Mouse (Mus musculus) kidney, embryonic 15.5 days (tissue): ENCODE results near the gene Dhx40. TPM values are rescaled to one million over a fixed set of nuclear protein-coding genes. Genes with fewer than 3 reads are reported as not detected.

ENCODE experiments used
- ATAC-seq: fragments of 200-750 bp; cut with Nextera tagmentation; replicated peaks from 2 replicates; pipeline ENCODE4 v1.8.0; 2017; ENCODE audit warnings: moderate TSS enrichment; ENCODE audit not compliant: low FRiP score
- H3K27ac ChIP-seq: fragments of 300-500 bp; sonication (generic); 2 replicates; pipeline ENCODE4 v1.5.1; 2015; ENCODE audit warnings: mild to moderate bottlenecking, inconsistent platforms
- H3K27me3 ChIP-seq: fragments of 300-500 bp; sonication (generic); 2 replicates; pipeline ENCODE4 v1.6.1; 2015; ENCODE audit warnings: inconsistent platforms
- H3K36me3 ChIP-seq: fragments of 300-500 bp; sonication (generic); 2 replicates; pipeline ENCODE4 v1.6.1; 2015; ENCODE audit warnings: inconsistent platforms
- H3K4me1 ChIP-seq: fragments of 300-500 bp; sonication (generic); 2 replicates; pipeline ENCODE4 v1.6.1; 2015; ENCODE audit warnings: inconsistent platforms
- H3K4me2 ChIP-seq: fragments of 300-500 bp; sonication (generic); 2 replicates; pipeline ENCODE4 v1.6.1; 2015; ENCODE audit warnings: moderate library complexity, mild to moderate bottlenecking, inconsistent platforms
- H3K4me3 ChIP-seq: fragments of 300-500 bp; sonication (generic); replicated peaks from 2 replicates; pipeline ENCODE4 v1.5.1; 2015; ENCODE audit warnings: mild to moderate bottlenecking, inconsistent platforms
- H3K9ac ChIP-seq: fragments of 300-500 bp; sonication (generic); 2 replicates; pipeline ENCODE4 v1.6.1; 2015; ENCODE audit warnings: mild to moderate bottlenecking, inconsistent platforms
- H3K9me3 ChIP-seq: fragments of 300-500 bp; sonication (generic); replicated peaks from 2 replicates; pipeline ENCODE4 v1.6.1; 2016; ENCODE audit warnings: inconsistent platforms
- WGBS: fragments of 180-500 bp; shearing (Covaris S2); methylation state at CpG from one replicate; pipeline ENCODE4 v1.1.7; 2015; ENCODE audit warnings: mixed read lengths; 5-methylcytosine and 5-hydroxymethylcytosine counted together
- polyA plus RNA-seq: library from polyadenylated mRNA; unstranded; fragments of >200 nt; fragmentation: Nextera tagmentation; extraction: Ambion mirVana; gene quantifications from 2 replicates; pipeline ENCODE4 v1.2.1, GENCODE M21; 2015

Gene Dhx40
- 33.4 and 37.5 TPM in 2 replicates for polyA plus RNA-seq

DNA sequence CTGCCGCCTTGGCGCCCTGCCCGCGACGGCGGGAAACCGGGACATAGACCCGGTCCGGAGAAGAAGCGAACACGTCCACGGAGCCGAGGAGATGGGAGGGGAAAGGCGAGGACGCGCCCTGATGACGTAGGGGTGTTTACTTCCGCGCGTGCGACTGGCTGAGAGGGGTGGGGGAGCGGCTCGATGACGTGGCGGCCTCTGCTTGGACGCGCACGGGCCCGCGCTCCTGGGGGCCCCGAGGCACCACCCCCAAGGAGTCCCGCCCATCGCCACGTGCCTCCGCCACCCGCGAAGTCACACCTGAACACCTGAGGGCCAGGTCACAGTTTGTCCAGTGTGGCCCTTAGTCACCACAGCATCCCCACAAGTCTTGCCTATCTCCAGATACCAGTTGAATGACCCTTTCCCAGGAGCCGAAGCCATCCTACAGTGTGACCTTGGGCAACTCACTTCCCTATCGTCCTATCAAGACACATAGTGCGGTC, at the start of gene Dhx40:
Gene Dhx40, minus strand, starts transcription at position 242 of the 485 bp plus-strand sequence.
- Histone ChIP-seq H3K9ac (peak within 1 kb of the TSS; percentile 73), H3K27ac (peak within 1 kb of the TSS; percentile 84), H3K4me3 (peak within 1 kb of the TSS; percentile 97), H3K4me2 (peak within 1 kb of the TSS; percentile 77), H3K27me3 (no peaks in the 10 kb centered on the region), H3K9me3 (no peaks in the 10 kb centered on the region), H3K4me1 (peaks cover 11% of the 10 kb centered on the region), H3K36me3 (peaks cover 37% of the 10 kb centered on the region)
- 6% methylated on average over 40 of the region's 40 CpGs for WGBS
- ATAC-seq, result peak; percentile 91

DNA sequence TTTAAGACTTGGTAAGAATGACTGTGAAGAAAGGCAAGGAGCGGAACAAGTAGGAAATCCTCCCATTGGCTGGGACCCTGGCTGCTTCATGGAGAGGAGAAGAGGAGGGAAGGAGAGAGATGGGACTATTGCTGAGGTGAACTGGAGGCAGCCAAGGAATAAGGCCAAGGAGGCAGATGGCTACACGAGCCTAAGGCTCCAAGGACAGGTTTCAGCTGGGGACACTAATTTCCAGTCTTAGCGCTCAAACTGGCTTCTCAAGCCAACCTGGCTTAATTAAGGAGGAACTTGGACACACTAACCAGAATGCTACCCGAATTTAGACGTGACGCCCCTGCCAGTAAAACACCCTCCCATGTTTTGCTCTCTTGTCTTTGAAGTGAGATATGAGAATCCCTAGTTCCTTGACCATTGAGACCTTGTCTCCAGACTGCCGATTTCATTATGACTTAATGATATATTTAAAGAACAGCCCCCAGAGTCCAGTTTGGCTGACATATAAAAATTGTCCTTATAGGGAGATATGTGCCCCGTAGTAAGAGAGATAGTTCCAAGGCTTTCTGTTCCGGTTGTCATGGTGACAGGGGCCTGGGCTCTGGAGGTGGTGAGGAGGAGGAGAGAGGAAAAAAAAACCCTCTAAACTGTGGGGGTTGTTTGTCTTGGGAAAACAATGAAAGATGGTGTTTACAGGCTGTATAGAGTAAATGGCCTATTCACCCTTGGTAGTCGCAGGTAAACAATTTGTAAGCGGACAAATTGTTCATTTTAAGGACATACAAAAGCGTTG, 48.3 kb upstream of the Dhx40 start:
- WGBS, result 66% methylated on average over 12 of the region's 12 CpGs
- no peak for ATAC-seq
- Histone ChIP-seq H3K36me3 (no peaks in the 10 kb centered on the region), H3K9me3 (no peaks in the 10 kb centered on the region), H3K9ac (no peak overlapping the region), H3K27ac (no peak overlapping the region), H3K4me2 (no peak overlapping the region), H3K4me1 (peaks cover 31% of the 10 kb centered on the region), H3K27me3 (no peaks in the 10 kb centered on the region), H3K4me3 (no peak overlapping the region)

- no peaks in the 10 kb centered on the region for H3K27me3 ChIP-seq
- no peak for ATAC-seq
- H3K4me2 ChIP-seq, result no peak overlapping the region
- no peak overlapping the region for H3K9ac ChIP-seq
- H3K4me1 ChIP-seq, result peaks cover 28% of the 10 kb centered on the region
- peak overlapping the region; percentile 71 for H3K27ac ChIP-seq
- no peak overlapping the region for H3K4me3 ChIP-seq
- no peaks in the 10 kb centered on the region for H3K9me3 ChIP-seq
- H3K36me3 ChIP-seq, result no peaks in the 10 kb centered on the region
- WGBS, result 69% methylated on average over 3 of the region's 3 CpGs
Measured at GRCm38 (mm10) chr11:86853081-86853480, 45.5 kb upstream of the Dhx40 start.

GRCm38 (mm10) chr11:86852534-86853054, 45.0 kb upstream of the Dhx40 start:
- peaks cover 28% of the 10 kb centered on the region for H3K4me1 ChIP-seq
- whole genome bisulfite sequencing, result 46% methylated on average over 13 of the region's 13 CpGs
- ATAC-seq, result no peak
- H3K4me3 ChIP-seq, result no peak overlapping the region
- H3K9me3 ChIP-seq, result no peaks in the 10 kb centered on the region
- H3K4me2 ChIP-seq, result peak overlapping the region; percentile 40
- H3K36me3 ChIP-seq, result no peaks in the 10 kb centered on the region
- H3K27ac ChIP-seq, result peak overlapping the region; percentile 71
- H3K27me3 ChIP-seq, result no peaks in the 10 kb centered on the region
- no peak overlapping the region for H3K9ac ChIP-seq

DNA sequence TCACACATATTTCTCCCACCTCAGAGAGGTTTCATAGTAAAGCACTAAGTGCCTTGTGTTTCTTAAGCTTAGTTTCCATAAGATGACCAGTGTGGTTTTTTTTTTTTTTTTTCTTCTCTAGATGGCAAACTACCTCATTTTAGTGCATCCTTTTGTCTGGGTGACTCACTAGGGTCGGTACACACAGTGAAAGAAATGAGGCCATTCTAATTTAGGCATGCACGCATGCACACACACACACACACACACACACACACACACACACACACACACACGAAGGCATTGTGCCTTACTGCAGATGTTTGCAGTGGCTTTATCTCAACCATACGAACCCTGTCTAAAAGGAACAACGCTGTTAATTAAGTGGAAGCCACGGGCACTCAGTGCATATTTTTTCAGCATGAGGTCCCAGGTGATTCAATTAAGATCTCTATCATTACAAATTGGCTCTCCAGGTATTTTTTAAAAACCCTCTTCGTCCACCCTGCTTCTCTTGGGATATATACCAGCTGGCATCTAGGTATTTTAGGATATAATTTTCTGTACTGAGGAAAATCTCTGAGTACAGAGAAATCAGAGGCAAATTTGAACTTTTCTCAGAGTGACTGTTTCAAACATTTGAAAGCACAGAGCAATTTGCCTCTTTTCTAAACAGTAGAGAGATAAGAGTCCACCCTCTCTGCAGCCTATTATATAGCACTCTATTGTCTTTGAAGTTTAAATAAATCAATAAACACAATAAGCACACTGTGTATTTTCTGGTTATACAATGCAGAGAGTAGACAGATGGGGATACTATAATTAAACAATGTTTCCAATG, 44.4 kb upstream of the Dhx40 start:
- no peak for ATAC-seq
- Histone ChIP-seq H3K9ac (no peak overlapping the region), H3K36me3 (no peaks in the 10 kb centered on the region), H3K9me3 (no peaks in the 10 kb centered on the region), H3K4me1 (peaks cover 28% of the 10 kb centered on the region), H3K27ac (peak overlapping the region; percentile 71), H3K27me3 (no peaks in the 10 kb centered on the region), H3K4me2 (peak overlapping the region; percentile 40; the same call in 1 of the 2 replicates), H3K4me3 (no peak overlapping the region)
- 49% methylated on average over 7 of the region's 7 CpGs for whole genome bisulfite sequencing

DNA sequence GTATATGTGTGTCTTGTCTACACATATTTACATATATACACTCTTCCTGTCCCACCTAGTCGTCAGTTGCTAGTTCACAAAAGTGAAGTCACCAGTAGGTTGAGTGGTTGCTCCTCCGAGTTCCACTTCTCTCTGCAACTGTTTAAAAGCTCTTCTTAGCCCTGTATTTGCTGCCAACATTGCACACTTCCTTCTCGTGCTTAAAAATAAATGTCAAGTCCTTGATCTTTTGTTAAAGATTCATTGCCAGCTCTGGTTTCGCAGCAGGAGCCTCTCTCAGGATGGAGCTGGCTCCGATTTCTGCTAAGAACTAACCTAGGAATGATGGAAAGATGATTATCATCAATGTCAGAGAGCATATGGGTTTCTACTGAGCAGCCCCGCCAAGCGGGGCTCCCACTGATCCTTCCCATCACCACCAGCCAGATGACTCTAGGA, 43.7 kb upstream of the Dhx40 start:
- Histone ChIP-seq H3K9ac (no peak overlapping the region), H3K27me3 (no peaks in the 10 kb centered on the region), H3K4me2 (no peak overlapping the region), H3K4me3 (no peak overlapping the region), H3K9me3 (no peaks in the 10 kb centered on the region), H3K27ac (peak overlapping the region; percentile 60), H3K36me3 (no peaks in the 10 kb centered on the region), H3K4me1 (peaks cover 28% of the 10 kb centered on the region)
- WGBS, result 37% methylated on average over 7 of the region's 7 CpGs
- ATAC-seq, result no peak

DNA sequence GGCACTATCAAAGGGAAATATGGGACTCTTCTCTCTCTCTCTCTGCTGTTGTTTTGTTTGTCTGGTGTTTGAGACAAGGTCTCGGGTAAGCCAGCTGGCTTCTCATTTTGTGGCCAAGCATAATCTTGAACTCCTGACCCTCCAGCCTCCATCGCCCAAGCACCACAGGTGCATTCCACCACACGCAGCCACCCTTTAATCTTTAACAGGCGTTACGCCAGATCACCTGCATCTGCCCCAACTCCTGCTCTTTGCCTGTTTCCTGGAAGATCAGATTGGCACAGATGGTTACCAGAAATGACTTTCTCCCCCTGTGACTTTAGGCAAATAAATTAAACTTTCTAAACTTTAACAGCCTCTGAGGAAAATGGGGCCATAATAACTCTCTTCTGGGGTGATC, 36.3 kb upstream of the Dhx40 start:
- WGBS, result 68% methylated on average over 5 of the region's 5 CpGs
- Histone ChIP-seq H3K4me1 (peaks cover 31% of the 10 kb centered on the region), H3K27me3 (no peaks in the 10 kb centered on the region), H3K36me3 (no peaks in the 10 kb centered on the region), H3K27ac (peak overlapping the region; percentile 59), H3K4me2 (no peak overlapping the region), H3K4me3 (no peak overlapping the region), H3K9me3 (no peaks in the 10 kb centered on the region), H3K9ac (no peak overlapping the region)
- no peak for ATAC-seq

DNA sequence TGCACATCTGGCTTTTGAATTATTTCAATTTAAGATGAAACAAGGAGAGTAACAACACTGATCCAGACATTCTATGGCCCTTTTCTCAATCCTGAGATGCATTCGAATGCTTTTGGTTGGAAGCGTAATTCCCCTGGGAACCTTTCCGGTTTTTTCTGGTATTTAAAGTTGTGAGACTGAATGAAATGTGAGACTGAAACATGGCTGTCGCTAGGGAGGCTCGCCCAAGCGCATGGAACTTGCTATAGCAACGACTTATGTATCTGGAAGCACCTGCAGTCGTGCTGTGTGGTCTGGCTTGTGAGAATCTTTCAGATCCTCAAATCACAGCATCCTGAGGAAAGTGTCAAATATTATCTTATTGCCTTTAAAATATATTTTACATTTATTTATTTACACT, 33.7 kb upstream of the Dhx40 start:
- Histone ChIP-seq H3K27ac (peak overlapping the region; percentile 85), H3K9me3 (no peaks in the 10 kb centered on the region)
- WGBS, result 71% methylated on average over 8 of the region's 8 CpGs

DNA sequence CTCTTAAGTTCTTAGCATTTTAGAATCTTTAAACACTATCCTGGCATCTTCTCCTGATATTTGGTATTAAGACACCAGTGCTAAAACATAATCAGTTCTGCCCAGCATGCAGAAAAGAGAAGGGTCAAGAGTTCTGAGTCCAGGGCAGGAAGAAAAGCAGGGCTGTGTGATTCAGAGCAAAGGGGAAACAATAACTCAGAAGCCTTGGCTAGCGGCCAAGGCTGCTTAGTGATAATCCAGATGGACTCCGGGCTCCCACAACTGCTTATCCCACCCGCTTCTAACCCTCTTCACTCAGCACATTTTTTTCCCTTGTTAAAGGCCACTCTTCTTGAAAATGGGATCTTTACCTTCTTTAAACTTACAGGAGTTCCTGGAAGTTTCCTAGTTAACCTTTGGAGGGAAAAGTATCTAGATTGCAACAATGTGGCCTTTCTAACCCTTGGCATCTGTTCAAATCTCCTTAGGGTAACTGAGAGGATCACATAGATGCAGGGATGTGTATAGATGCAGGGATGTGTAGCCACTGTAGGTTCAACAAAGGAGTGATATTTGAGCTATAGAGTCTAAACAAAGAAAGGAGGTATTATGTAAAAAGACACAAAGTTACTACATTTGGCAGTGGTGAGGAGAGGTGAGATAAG, 33.1 kb upstream of the Dhx40 start:
- Histone ChIP-seq H3K9ac (no peak overlapping the region), H3K27ac (peak overlapping the region; percentile 85), H3K27me3 (no peaks in the 10 kb centered on the region), H3K9me3 (no peaks in the 10 kb centered on the region), H3K4me3 (no peak overlapping the region), H3K36me3 (no peaks in the 10 kb centered on the region), H3K4me1 (peaks cover 36% of the 10 kb centered on the region), H3K4me2 (no peak overlapping the region)
- peak; percentile 52; the same call in 1 of the 2 replicates for ATAC-seq
- 15% methylated on average over 3 of the region's 3 CpGs for WGBS

More for the DNA sequence above, 33.7 kb upstream of the Dhx40 start:
- no peak overlapping the region for H3K4me2 ChIP-seq
- H3K4me1 ChIP-seq, result peaks cover 32% of the 10 kb centered on the region
- no peak overlapping the region for H3K9ac ChIP-seq
- H3K36me3 ChIP-seq, result no peaks in the 10 kb centered on the region
- H3K4me3 ChIP-seq, result no peak overlapping the region
- H3K27me3 ChIP-seq, result no peaks in the 10 kb centered on the region
- ATAC-seq, result no peak

- Histone ChIP-seq H3K27ac (peak overlapping the region; percentile 85), H3K9me3 (no peaks in the 10 kb centered on the region), H3K9ac (no peak overlapping the region), H3K36me3 (no peaks in the 10 kb centered on the region), H3K27me3 (no peaks in the 10 kb centered on the region), H3K4me3 (no peak overlapping the region), H3K4me2 (0 out of 2 replicates have a peak overlapping the region, but pooled peaks have one; percentile 3), H3K4me1 (peaks cover 44% of the 10 kb centered on the region)
- ATAC-seq, result no peak
- 43% methylated on average over 7 of the region's 7 CpGs for WGBS
Measured at GRCm38 (mm10) chr11:86839716-86840447, 32.3 kb upstream of the Dhx40 start.

DNA sequence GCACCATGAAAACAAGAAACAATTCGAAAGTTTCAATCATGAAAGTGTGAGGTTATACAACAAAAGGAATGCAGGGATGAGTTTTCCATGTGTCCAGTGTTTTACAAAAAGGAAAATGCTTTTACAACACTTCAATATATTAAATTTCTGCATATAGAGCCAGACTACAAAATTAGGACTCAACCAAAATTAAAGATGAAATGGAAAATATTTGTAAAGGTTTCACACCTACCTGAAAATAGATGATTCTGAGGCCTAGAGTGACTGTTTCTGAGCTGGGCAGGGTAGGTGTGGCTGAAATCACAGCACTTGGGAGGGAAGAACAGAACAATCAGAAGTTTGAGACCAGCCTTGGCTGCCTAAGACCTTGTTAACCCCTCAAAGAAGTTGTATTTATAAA, 31.2 kb upstream of the Dhx40 start:
- Histone ChIP-seq H3K27me3 (no peaks in the 10 kb centered on the region), H3K27ac (no peak overlapping the region), H3K4me2 (no peak overlapping the region), H3K36me3 (no peaks in the 10 kb centered on the region), H3K4me1 (peaks cover 52% of the 10 kb centered on the region), H3K9ac (no peak overlapping the region), H3K4me3 (no peak overlapping the region), H3K9me3 (no peaks in the 10 kb centered on the region)
- WGBS, result 85% methylated on average over 1 of the region's 1 CpGs
- no peak for ATAC-seq
